Mouse (Mus musculus): Measurements from ENCODE around the gene Gucd1. TPM values are rescaled to one million over a fixed set of nuclear protein-coding genes. Genes with fewer than 3 reads are reported as not detected.
"Not testable (repeated sequence)": the region's sequence is repeated elsewhere in the genome, so short reads cannot be mapped to it uniquely, and the experiment has no call there.

Gucd1 gene
- polyA plus RNA-seq, 1 experiment: 48.3 TPM

DNA sequence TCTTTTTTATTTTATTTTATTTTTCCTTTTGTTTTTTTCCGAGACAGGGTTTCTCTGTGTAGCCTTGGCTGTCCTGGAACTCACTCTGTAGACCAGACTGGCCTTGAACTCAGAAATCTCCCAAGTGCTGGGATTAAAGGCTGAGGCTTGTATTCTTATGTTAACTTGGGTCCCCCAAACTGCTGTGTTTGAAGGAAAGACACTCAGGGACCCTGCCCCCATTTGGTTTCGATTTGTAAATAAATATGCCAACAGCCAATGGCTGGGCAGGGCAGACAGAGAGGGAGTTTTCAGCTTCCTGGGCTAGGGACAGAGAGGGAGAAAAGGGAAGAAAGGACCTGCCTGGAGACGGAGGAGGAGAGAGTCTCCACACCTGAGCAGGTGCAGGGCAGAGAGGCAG, 18.0 kb downstream of the Gucd1 start:
- H3K4me1 ChIP-seq (ENCODE audit: control insufficient read depth, insufficient read depth, low read length): peaks cover 3% of the 10 kb centered on the region; the same call in 1 of the 2 replicates
- whole genome bisulfite sequencing: 69% methylated on average over 3 of the region's 3 CpGs
- no peak overlapping the region for H3K4me3 ChIP-seq (replicated peaks; ENCODE audit: control insufficient read depth, low read depth, low read length)
- H3K27ac ChIP-seq (ENCODE audit: control insufficient read depth, insufficient read depth, low read depth, low read length, poor library complexity): no peak overlapping the region
- no peak for TF ChIP-seq POLR2A (IDR thresholded peaks at IDR 0.05; ENCODE audit: borderline replicate concordance, control insufficient read depth, low read depth, low read length)

DNA sequence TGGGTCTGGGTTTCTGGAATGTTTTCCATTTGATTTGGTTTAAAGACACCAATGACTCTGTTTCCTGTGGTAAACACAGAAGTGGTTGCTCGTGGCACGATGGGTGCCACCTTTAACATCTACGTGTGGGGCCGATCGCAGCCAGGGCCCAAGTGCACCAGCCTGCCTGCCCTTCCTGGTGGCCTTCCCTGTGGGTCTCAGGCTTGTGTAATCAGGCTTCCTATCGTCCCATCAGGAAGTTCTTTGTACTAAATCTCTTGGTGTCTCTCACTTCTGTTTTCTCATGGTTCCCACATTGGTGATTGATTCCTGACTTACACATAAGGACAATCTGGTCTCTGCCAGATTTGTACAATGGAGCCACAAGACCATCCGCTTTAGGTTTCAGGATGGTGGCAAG, 18.6 kb downstream of the Gucd1 start:
- WGBS: 40% methylated on average over 7 of the region's 7 CpGs
- H3K4me1 ChIP-seq (ENCODE audit: control insufficient read depth, insufficient read depth, low read length): not testable (repeated sequence)

DNA sequence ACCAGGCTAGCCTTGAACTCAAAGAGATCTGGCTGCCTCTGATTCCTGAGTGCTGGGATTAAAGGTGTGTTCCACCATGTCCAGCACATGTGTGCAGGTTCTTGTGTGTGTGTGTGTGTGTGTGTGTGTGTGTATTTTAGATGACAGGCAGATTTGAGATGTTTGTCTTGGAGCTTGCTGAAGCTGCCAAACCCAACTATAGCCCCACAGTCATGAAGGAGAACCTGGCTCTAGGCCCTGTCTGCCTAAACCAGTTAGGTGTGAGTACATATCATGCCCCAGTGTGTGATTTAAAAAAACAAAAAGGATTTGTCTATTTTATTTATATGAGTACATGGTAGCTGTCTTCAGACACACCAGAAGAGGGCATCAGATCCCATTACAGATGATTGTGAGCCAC, 21.9 kb downstream of the Gucd1 start:
- Histone ChIP-seq H3K27ac (ENCODE audit: control insufficient read depth, insufficient read depth, low read depth, low read length, poor library complexity) (no peak overlapping the region), H3K4me3 (replicated peaks; ENCODE audit: control insufficient read depth, low read depth, low read length) (no peak overlapping the region), H3K4me1 (ENCODE audit: control insufficient read depth, insufficient read depth, low read length) (peaks cover 1% of the 10 kb centered on the region; the same call in 1 of the 2 replicates)
- no peak for TF ChIP-seq CTCF (IDR thresholded peaks at IDR 0.05; ENCODE audit: control insufficient read depth, insufficient read depth, low read length)
- no peak for TF ChIP-seq POLR2A (IDR thresholded peaks at IDR 0.05; ENCODE audit: borderline replicate concordance, control insufficient read depth, low read depth, low read length)

More for the DNA sequence above, 18.6 kb downstream of the Gucd1 start:
- not testable (repeated sequence) for H3K27ac ChIP-seq (ENCODE audit: control insufficient read depth, insufficient read depth, low read depth, low read length, poor library complexity); H3K4me3 ChIP-seq (replicated peaks; ENCODE audit: control insufficient read depth, low read depth, low read length)

DNA sequence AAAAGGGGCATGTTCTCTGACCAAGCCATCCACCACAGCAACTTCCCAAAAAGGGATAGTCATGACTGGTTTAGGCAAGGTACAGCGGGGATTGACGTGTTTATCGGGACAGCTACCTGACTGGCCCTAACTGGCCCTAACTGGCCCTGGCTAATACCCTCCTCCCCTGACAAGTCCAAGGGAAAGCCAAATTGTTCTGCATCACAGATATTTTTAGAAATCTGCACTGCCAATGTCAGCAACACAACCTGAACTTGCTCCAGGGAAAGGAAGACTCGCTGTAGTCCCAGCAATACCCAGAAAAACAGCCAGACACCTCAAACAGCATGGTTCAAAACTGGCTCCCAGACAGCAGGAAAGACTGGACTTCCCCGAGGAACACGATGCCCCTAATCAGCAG, 22.5 kb downstream of the Gucd1 start:
- WGBS: 31% methylated on average over 6 of the region's 6 CpGs
- Histone ChIP-seq H3K4me3 (replicated peaks; ENCODE audit: control insufficient read depth, low read depth, low read length) (no peak overlapping the region), H3K27ac (ENCODE audit: control insufficient read depth, insufficient read depth, low read depth, low read length, poor library complexity) (no peak overlapping the region), H3K4me1 (ENCODE audit: control insufficient read depth, insufficient read depth, low read length) (peaks cover 1% of the 10 kb centered on the region; the same call in 1 of the 2 replicates)
- TF ChIP-seq CTCF (IDR thresholded peaks at IDR 0.05; ENCODE audit: control insufficient read depth, insufficient read depth, low read length): no peak
- no peak for TF ChIP-seq POLR2A (IDR thresholded peaks at IDR 0.05; ENCODE audit: borderline replicate concordance, control insufficient read depth, low read depth, low read length)

DNA sequence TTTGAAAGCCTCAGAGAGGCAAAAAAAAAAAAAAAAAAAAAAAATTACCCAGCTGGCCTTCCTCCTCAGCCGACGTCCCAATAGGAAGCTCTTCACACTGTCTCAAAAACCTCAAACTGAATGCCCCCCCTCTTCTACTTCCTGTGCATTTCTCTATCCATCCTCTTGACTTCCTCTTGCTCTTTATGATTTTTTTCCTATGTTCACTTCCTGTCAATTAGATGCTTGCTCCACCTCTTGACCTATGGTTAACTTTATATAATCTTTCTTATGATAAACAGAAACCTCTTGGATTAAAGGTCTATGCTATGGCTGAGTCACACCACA, 25.9 kb downstream of the Gucd1 start:
- Histone ChIP-seq H3K4me3 (replicated peaks; ENCODE audit: control insufficient read depth, low read depth, low read length) (no peak overlapping the region), H3K27ac (ENCODE audit: control insufficient read depth, insufficient read depth, low read depth, low read length, poor library complexity) (no peak overlapping the region), H3K4me1 (ENCODE audit: control insufficient read depth, insufficient read depth, low read length) (no peaks in the 10 kb centered on the region; the same call in 1 of the 2 replicates)
- TF ChIP-seq CTCF (IDR thresholded peaks at IDR 0.05; ENCODE audit: control insufficient read depth, insufficient read depth, low read length) (no peak), POLR2A (IDR thresholded peaks at IDR 0.05; ENCODE audit: borderline replicate concordance, control insufficient read depth, low read depth, low read length) (no peak)
- 0% methylated on average over 2 of the region's 2 CpGs for WGBS

DNA sequence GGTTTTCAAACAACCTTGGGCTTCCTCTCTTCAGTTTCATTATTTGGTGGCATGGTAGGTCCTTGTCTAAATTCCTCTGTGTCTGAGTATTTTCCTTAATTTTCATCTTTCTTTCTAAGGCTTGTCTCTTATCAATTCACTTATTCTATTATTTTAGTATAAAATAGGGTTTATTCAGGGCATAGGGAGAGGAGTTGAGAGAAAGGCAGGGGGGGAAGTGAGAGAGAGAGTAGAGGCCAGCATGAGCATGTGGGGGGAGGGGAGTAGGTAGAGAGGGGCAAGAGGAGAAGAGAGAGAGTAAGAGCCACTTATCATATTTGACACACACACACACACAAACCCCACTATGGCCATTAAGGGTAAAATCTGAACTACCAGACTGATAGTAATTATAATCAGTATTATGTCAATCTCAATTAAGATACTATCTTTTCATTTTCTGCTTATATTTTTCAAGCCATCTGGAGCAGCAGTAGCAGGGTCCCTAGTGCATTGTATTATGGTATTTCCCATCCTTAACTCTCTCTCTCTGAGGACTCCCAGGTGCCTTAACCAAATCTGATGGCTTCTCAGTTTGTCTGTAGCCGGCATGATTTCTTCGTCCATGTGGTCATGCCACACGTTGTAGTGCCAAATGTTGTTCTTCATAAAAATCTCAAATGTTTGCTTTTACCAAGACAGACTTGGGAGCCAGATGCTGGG, 26.4 kb downstream of the Gucd1 start:
- Histone ChIP-seq H3K27ac (ENCODE audit: control insufficient read depth, insufficient read depth, low read depth, low read length, poor library complexity) (no peak overlapping the region), H3K4me3 (replicated peaks; ENCODE audit: control insufficient read depth, low read depth, low read length) (no peak overlapping the region), H3K4me1 (ENCODE audit: control insufficient read depth, insufficient read depth, low read length) (no peaks in the 10 kb centered on the region; the same call in 1 of the 2 replicates)
- TF ChIP-seq CTCF (IDR thresholded peaks at IDR 0.05; ENCODE audit: control insufficient read depth, insufficient read depth, low read length): no peak
- TF ChIP-seq POLR2A (IDR thresholded peaks at IDR 0.05; ENCODE audit: borderline replicate concordance, control insufficient read depth, low read depth, low read length): no peak
- 24% methylated on average over 3 of the region's 3 CpGs for WGBS

DNA sequence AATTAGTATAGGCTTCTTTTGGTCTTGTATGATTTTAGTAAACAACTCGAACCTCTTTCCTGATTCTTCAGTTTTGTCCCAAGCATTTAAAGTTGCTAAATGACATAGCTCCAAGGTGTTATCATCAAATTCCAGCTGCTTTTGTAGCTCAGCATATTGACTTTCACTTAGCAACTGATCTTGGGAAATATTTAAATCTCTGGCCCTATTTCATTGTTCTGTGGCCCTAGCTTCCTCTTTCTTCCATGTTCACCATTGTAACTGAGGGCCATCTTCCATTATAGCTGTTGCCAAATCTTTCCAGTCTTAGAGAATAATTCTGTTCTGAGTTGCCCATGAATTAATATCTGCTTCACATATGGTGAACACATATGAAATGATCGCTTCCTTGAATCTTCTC, 27.0 kb downstream of the Gucd1 start:
- WGBS: 61% methylated on average over 2 of the region's 2 CpGs
- TF ChIP-seq POLR2A (IDR thresholded peaks at IDR 0.05; ENCODE audit: borderline replicate concordance, control insufficient read depth, low read depth, low read length) (no peak), CTCF (IDR thresholded peaks at IDR 0.05; ENCODE audit: control insufficient read depth, insufficient read depth, low read length) (no peak)
- Histone ChIP-seq H3K4me3 (replicated peaks; ENCODE audit: control insufficient read depth, low read depth, low read length) (no peak overlapping the region), H3K27ac (ENCODE audit: control insufficient read depth, insufficient read depth, low read depth, low read length, poor library complexity) (no peak overlapping the region), H3K4me1 (ENCODE audit: control insufficient read depth, insufficient read depth, low read length) (no peaks in the 10 kb centered on the region; the same call in 1 of the 2 replicates)

DNA sequence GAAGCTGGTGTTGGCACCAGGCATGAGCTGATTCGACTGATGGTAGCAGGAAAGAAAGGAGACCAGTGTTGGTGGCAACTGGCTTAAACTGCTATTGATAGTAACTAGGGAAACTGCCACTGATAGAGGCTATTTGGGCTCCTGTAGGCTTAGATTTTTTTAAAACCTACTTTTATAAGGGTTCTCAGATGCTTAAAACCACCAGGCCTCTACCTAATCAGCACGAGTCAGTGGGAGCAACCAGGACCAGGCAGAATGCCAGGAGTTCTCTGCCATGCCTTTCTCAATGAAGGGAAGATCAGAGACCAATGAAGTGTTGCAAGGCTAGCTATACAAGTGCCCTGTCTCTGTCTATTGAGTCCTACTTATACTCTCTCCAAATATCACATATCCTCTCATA, 28.2 kb downstream of the Gucd1 start:
- Histone ChIP-seq H3K4me3 (replicated peaks; ENCODE audit: control insufficient read depth, low read depth, low read length) (no peak overlapping the region), H3K27ac (ENCODE audit: control insufficient read depth, insufficient read depth, low read depth, low read length, poor library complexity) (no peak overlapping the region), H3K4me1 (ENCODE audit: control insufficient read depth, insufficient read depth, low read length) (peaks cover 3% of the 10 kb centered on the region)
- 33% methylated on average over 2 of the region's 2 CpGs for WGBS
- TF ChIP-seq CTCF (IDR thresholded peaks at IDR 0.05; ENCODE audit: control insufficient read depth, insufficient read depth, low read length): no peak
- no peak for TF ChIP-seq POLR2A (IDR thresholded peaks at IDR 0.05; ENCODE audit: borderline replicate concordance, control insufficient read depth, low read depth, low read length)

DNA sequence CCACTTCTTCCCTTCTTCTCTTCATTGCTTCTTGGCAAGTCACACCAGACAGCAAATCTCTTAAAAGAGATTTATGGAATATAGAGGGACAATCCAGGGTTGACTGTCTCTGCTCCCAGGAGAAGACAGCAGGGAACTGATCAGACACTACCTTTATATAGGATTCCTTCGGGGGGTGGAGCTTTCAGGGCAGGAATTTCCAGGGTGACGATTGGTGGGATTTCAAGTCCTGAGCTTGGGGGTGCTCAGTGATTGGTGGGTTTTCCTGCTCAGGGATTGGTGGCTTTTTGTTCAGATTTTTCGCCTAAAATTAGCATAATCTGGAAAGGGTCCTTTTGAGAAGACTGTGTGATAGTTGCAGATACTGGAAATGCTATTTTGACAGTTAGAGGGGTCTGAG, 30.6 kb downstream of the Gucd1 start:
- Histone ChIP-seq H3K4me1 (ENCODE audit: control insufficient read depth, insufficient read depth, low read length) (peaks cover 5% of the 10 kb centered on the region), H3K27ac (ENCODE audit: control insufficient read depth, insufficient read depth, low read depth, low read length, poor library complexity) (no peak overlapping the region), H3K4me3 (replicated peaks; ENCODE audit: control insufficient read depth, low read depth, low read length) (no peak overlapping the region)
- no peak for TF ChIP-seq CTCF (IDR thresholded peaks at IDR 0.05; ENCODE audit: control insufficient read depth, insufficient read depth, low read length)
- no peak for TF ChIP-seq POLR2A (IDR thresholded peaks at IDR 0.05; ENCODE audit: borderline replicate concordance, control insufficient read depth, low read depth, low read length)
- WGBS: 74% methylated on average over 3 of the region's 3 CpGs
